Mouse (Mus musculus) G1E (cell line): ENCODE data around the gene Unc5c. TPM values are rescaled to one million over a fixed set of nuclear protein-coding genes. Genes with fewer than 3 reads are reported as not detected.

Source experiments
- ATAC-seq: 2 replicates; pipeline ENCODE4 v1.8.0; 2016; ENCODE audit warnings: mild to moderate bottlenecking; ENCODE audit not compliant: insufficient number of reproducible peaks, poor library complexity, low FRiP score, severe bottlenecking; ENCODE audit errors: extremely low read depth
- DNase-seq: peaks from one replicate; pipeline ENCODE4 v3.0.0; 2012; ENCODE audit warnings: low spot score
- H3K27me3 ChIP-seq: 2 replicates; pipeline ENCODE4 v1.6.1; 2012; ENCODE audit warnings: mild to moderate bottlenecking, low read length, inconsistent platforms; ENCODE audit not compliant: insufficient read depth
- H3K36me3 ChIP-seq: replicated peaks from 2 replicates; pipeline ENCODE3; 2012; ENCODE audit warnings: mild to moderate bottlenecking, inconsistent platforms
- H3K4me1 ChIP-seq: 2 replicates; pipeline ENCODE4 v1.6.1; 2012; ENCODE audit warnings: low read depth, low read length, inconsistent platforms, mixed read lengths; ENCODE audit not compliant: insufficient read depth
- H3K4me3 ChIP-seq: 2 replicates; pipeline ENCODE4 v1.5.1; 2012; ENCODE audit warnings: low read depth, mild to moderate bottlenecking, inconsistent platforms, low read length, moderate library complexity, mixed read lengths
- H3K9me3 ChIP-seq: replicated peaks from 2 replicates; pipeline ENCODE4 v1.6.1; 2012; ENCODE audit warnings: inconsistent platforms
- CTCF ChIP-seq: IDR thresholded peaks from 2 replicates; pipeline ENCODE4 v1.5.1; 2012; ENCODE audit warnings: low read depth, low read length, inconsistent platforms, mixed read lengths
- GATA1 ChIP-seq: IDR thresholded peaks from 2 replicates; pipeline ENCODE4 v1.6.1; 2012; ENCODE audit warnings: borderline replicate concordance, low read length, inconsistent platforms, mixed read lengths
- GATA2 ChIP-seq: IDR thresholded peaks from 2 replicates; pipeline ENCODE4 v1.6.1; 2012; ENCODE audit warnings: low read depth, low read length, inconsistent platforms, borderline replicate concordance
- POLR2AphosphoS5 ChIP-seq: IDR thresholded peaks from 2 replicates; pipeline ENCODE4 v1.6.1; 2012; ENCODE audit warnings: low read depth, low read length, inconsistent platforms; ENCODE audit not compliant: insufficient replicate concordance
- TAL1 ChIP-seq: conservative IDR thresholded peaks from 2 replicates; pipeline ENCODE4 v1.6.1; 2012; ENCODE audit warnings: low read depth, low read length, inconsistent platforms, mixed read lengths
- polyA plus RNA-seq: library from polyadenylated mRNA; stranded (reverse); fragments of >175 nt; gene quantifications from 2 replicates; pipeline ENCODE4 v1.2.3, GENCODE M21; 2012
- total RNA-seq, 2 experiments: library from RNA; stranded (forward) in 1 of 2; stranded (reverse) in 1 of 2; fragments of 200-1000 nt in 1 of 2; fragments of >200 nt in 1 of 2; fragmentation: Nextera tagmentation in 1 of 2; gene quantifications; 2 replicates each; pipeline ENCODE4 v1.2.3; 2014 to 2017

The Unc5c gene
- total and polyA plus RNA-seq, 3 experiments, result 0.33 TPM; not detected in 2

DNA sequence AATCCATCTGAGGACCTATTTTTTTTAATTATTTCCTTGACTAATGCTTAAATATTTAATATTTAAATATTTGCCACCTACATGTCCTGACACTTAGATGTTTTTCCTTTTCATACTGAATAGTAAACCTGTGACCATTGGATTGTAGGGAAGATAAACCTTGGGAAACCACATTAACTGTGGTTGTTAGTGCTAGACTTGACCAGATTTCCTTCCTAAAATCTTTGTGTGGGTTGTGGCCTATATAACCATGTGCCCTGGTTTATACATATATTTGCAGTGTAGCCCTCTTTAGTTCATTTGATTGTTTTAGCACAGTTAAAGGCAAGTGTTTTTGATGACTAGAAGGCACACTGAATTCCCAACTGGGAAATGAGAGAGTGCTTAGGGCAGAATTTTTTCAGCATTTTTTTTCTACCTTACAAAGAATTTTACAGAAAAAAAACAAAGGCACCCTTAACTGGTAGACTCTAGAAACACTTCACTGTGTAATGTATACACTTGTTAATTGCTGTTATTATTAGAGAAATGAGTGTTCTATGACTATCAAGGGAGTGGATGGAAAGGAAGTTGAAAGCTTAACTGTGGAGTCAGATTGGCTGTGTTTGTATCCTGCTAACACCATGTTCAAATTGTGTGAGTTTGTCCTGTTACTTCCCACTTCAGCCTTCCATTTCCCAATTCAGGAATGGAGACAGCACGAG is 162.1 kb downstream of the Unc5c start:
- Histone ChIP-seq H3K36me3 (no peaks in the 10 kb centered on the region), H3K4me3 (no peak overlapping the region), H3K4me1 (no peaks in the 10 kb centered on the region), H3K9me3 (no peaks in the 10 kb centered on the region), H3K27me3 (no peaks in the 10 kb centered on the region)
- ATAC-seq (no peak), DNase-seq (no peak)
- no peak for TF ChIP-seq CTCF
- TF ChIP-seq GATA1, result no peak
- TF ChIP-seq TAL1, result no peak
- no peak for TF ChIP-seq POLR2AphosphoS5
- no peak for TF ChIP-seq GATA2

DNA sequence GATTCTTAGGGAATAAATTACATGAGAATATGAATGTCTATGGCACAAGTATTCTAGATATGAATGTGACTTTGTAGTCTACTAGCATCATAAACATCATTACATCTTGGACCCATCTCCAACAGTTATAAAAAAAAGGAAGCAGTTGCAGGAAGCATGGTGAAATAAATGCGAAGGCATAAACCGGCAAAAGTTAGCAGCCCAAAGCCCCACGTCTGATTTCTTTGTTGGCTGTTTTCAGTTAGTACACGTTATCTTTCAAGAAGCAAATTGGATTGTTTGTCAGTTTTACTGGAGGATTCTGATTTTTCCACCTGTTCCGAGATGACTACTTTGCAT is 162.6 kb downstream of the Unc5c start:
- H3K27me3 ChIP-seq, result no peaks in the 10 kb centered on the region
- TF ChIP-seq POLR2AphosphoS5, result no peak
- no peak for TF ChIP-seq GATA1
- no peak overlapping the region for H3K4me3 ChIP-seq
- no peak for DNase-seq
- ATAC-seq, result no peak
- no peaks in the 10 kb centered on the region for H3K4me1 ChIP-seq
- H3K36me3 ChIP-seq, result no peaks in the 10 kb centered on the region
- no peaks in the 10 kb centered on the region for H3K9me3 ChIP-seq

DNA sequence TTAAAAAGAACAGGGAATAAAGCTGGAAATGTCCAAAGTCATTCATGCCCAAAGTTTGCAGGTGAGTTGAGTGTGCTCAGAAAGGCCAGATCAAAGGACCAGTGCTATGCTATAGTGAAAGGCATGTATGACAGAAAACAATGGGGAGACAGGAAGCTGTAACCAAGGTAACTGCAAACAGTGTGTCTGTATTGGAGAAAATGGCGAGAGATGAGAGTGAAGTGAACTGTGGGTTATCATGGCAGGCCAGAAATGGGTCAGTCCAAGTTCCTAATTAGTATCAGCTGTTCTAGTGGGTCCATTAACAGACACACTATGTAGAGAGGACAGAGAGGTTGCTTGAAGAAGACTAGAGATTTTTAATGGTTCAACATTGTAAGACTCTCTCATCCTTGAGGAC is 164.4 kb downstream of the Unc5c start:
- Histone ChIP-seq H3K27me3 (no peaks in the 10 kb centered on the region), H3K9me3 (no peaks in the 10 kb centered on the region), H3K4me1 (no peaks in the 10 kb centered on the region), H3K4me3 (no peak overlapping the region), H3K36me3 (no peaks in the 10 kb centered on the region)
- TF ChIP-seq TAL1 (no peak), GATA2 (no peak), CTCF (no peak), POLR2AphosphoS5 (no peak), GATA1 (no peak)
- no peak for DNase-seq
- no peak for ATAC-seq

DNA sequence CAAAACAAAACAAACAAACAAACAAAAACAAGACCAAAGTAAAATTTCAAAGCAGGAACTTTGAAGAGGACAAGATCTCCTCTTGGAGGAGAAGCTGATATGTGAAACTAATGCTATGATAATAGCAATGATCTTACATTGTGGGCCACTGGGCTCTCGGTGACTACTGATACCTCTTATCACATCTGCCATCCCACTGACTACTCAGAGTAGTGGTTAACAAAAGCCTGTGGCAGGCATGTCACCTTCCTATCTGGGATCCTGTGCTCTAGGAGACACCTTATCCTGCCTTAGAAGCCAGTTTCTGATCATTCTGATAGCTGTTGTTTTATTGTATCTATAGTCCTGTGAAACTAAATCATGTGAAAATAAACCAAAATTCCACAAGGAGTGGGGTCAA is 172.9 kb downstream of the Unc5c start:
- Histone ChIP-seq H3K36me3 (no peaks in the 10 kb centered on the region), H3K4me1 (no peaks in the 10 kb centered on the region), H3K9me3 (no peaks in the 10 kb centered on the region), H3K4me3 (no peak overlapping the region), H3K27me3 (no peaks in the 10 kb centered on the region)
- DNase-seq (no peak), ATAC-seq (no peak)
- TF ChIP-seq GATA2 (no peak), POLR2AphosphoS5 (no peak), GATA1 (no peak), CTCF (no peak), TAL1 (no peak)

DNA sequence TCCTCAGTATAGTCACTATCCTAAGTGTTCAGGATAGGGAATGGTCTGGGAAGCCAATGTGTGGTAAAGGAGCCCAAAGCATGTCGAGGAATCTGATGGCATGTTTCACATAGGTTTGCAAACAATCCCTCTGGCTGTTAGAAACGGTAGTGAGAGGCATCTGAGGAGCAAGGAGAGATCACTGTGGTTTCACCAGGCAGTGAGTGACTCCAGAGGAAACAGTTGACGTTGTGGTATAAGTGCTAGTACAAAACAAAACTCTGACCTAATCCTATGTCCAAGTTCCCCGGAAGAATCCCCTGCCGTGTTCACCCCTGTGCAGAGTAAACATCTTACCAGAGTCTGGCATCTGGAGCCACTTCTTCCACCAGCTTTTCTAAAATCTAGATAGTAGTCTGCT is 179.2 kb downstream of the Unc5c start:
- no peaks in the 10 kb centered on the region for H3K36me3 ChIP-seq
- TF ChIP-seq GATA1 (no peak), GATA2 (no peak), POLR2AphosphoS5 (no peak), CTCF (no peak), TAL1 (no peak)
- no peaks in the 10 kb centered on the region for H3K9me3 ChIP-seq
- DNase-seq (no peak), ATAC-seq (no peak)
- no peak overlapping the region for H3K4me3 ChIP-seq
- H3K4me1 ChIP-seq, result no peaks in the 10 kb centered on the region
- H3K27me3 ChIP-seq, result no peaks in the 10 kb centered on the region

DNA sequence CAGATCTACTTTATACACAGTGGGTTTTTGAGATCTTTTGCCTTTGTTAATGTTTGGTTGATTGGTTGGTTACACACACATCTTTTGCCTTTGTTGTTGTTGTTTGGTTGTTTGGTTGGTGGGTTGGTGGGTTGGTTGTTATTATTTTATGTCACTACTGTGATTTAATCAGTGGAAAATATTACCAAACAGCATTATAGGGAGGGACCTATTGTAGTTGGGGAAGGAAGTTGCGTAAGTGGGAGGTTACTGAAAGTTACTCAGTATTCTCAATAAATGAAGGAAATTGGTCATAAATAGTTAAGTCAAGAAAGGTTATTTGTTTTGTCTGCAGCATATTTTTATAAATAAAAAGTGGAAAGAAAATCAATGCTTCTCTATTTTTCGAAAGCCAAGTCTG is 181.6 kb downstream of the Unc5c start:
- Histone ChIP-seq H3K27me3 (no peaks in the 10 kb centered on the region), H3K4me3 (no peak overlapping the region), H3K36me3 (no peaks in the 10 kb centered on the region), H3K9me3 (no peaks in the 10 kb centered on the region), H3K4me1 (no peaks in the 10 kb centered on the region)
- DNase-seq, result no peak
- TF ChIP-seq GATA2 (no peak), CTCF (no peak), GATA1 (no peak), POLR2AphosphoS5 (no peak), TAL1 (no peak)
- no peak for ATAC-seq

DNA sequence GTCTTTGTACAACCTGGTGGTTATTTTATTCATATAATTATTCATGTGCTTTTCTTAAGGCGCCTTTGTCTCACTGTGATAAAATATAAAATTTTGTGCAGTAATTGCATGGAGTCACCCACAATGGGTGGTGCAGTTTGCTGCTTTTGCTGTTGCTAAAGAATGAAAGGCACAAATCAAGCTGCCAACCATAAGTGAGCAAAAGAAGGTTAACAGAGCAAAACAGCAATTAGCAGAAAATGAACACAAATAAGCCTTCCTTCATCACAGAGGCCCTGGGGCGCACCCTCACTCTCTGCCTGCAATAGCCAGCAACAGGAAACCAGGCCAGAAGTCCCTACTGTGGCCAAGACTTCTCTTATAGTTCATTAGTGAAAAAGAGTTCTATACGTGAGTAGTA is 185.6 kb downstream of the Unc5c start:
- Histone ChIP-seq H3K36me3 (no peaks in the 10 kb centered on the region), H3K27me3 (no peaks in the 10 kb centered on the region), H3K4me1 (no peaks in the 10 kb centered on the region), H3K9me3 (no peaks in the 10 kb centered on the region), H3K4me3 (no peak overlapping the region)
- DNase-seq (no peak), ATAC-seq (no peak)
- no peak for TF ChIP-seq POLR2AphosphoS5
- TF ChIP-seq TAL1, result no peak
- no peak for TF ChIP-seq GATA2
- no peak for TF ChIP-seq CTCF
- no peak for TF ChIP-seq GATA1
